Mouse (Mus musculus) brain, embryonic 14.5 days (tissue): ENCODE data around the gene Mettl24.

Experiments
- CTCF ChIP-seq: fragments of 200-500 bp; IDR thresholded peaks from 2 replicates; pipeline ENCODE4 v1.5.1; 2012; ENCODE audit warnings: inconsistent platforms, mild to moderate bottlenecking, moderate library complexity, borderline replicate concordance; ENCODE audit not compliant: insufficient read depth, insufficient read length; ENCODE audit errors: extremely low read depth
- POLR2A ChIP-seq: fragments of 200-500 bp; IDR thresholded peaks from 2 replicates; pipeline ENCODE4 v1.6.1; 2012; ENCODE audit warnings: mild to moderate bottlenecking, inconsistent platforms, borderline replicate concordance; ENCODE audit not compliant: poor library complexity, insufficient read depth, insufficient read length, severe bottlenecking; ENCODE audit errors: extremely low read depth

DNA sequence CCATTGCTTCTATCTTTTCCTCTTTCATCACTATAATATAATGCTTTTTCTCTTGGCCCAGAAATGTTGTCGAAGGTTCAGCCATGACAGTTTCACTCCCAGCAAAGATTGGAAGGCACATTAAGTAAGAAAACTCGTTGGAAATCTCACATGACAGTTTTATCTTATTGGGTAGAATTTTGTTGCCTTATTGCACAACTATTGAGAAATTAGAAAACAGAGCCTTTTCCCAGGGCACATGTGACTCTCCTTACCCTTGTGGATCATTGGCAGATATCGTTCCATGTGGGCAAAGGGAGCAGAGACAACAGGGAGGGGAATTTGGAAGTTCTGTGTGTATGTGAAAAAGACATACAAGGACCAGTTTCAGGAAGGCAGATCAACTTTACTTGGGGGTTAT, 107.3 kb downstream of the Mettl24 start:
- no peak for TF ChIP-seq POLR2A
- TF ChIP-seq CTCF, result no peak
